Mouse (Mus musculus): ENCODE measurements around the gene Ube3a.
A peak's percentile ranks its signal among the peaks of the same experiment; 100 is the strongest.

Gene Ube3a

GRCm38 (mm10) chr7:59228045-59228865, at the start of gene Ube3a:
Gene Ube3a, plus strand, starts transcription at chr7:59228750.
- peak; percentile 95 for DNase-seq (ENCODE audit: low spot score)

GRCm38 (mm10) chr7:59192831-59193230, 35.7 kb upstream of the Ube3a start:
- no peak for DNase-seq (ENCODE audit: low spot score)

- DNase-seq (ENCODE audit: low spot score): no peak
Observed at GRCm38 (mm10) chr7:59214911-59215310, 13.6 kb upstream of the Ube3a start.

GRCm38 (mm10) chr7:59221244-59221643, 7.3 kb upstream of the Ube3a start:
- no peak for DNase-seq (ENCODE audit: low spot score)

GRCm38 (mm10) chr7:59228866-59229182, 274 bp downstream of the Ube3a start:
- no peak for DNase-seq (ENCODE audit: low spot score)

- DNase-seq (ENCODE audit: low spot score): no peak
Observed at GRCm38 (mm10) chr7:59229183-59229911, 797 bp downstream of the Ube3a start.

- DNase-seq (ENCODE audit: low spot score): no peak
Observed at GRCm38 (mm10) chr7:59230304-59230703, 1.8 kb downstream of the Ube3a start.

GRCm38 (mm10) chr7:59230768-59231167, 2.2 kb downstream of the Ube3a start:
- DNase-seq (ENCODE audit: low spot score): no peak

GRCm38 (mm10) chr7:59231960-59232359, 3.4 kb downstream of the Ube3a start:
- no peak for DNase-seq (ENCODE audit: low spot score)

- no peak for DNase-seq (ENCODE audit: low spot score)
Observed at GRCm38 (mm10) chr7:59234773-59235401, 6.3 kb downstream of the Ube3a start.

- DNase-seq (ENCODE audit: low spot score): no peak
Observed at GRCm38 (mm10) chr7:59243257-59243656, 14.7 kb downstream of the Ube3a start.

GRCm38 (mm10) chr7:59245541-59245940, 17.0 kb downstream of the Ube3a start:
- DNase-seq (ENCODE audit: low spot score): no peak

GRCm38 (mm10) chr7:59253373-59253772, 24.8 kb downstream of the Ube3a start:
- no peak for DNase-seq (ENCODE audit: low spot score)

- DNase-seq (ENCODE audit: low spot score): no peak
Observed at GRCm38 (mm10) chr7:59265538-59265937, 37.0 kb downstream of the Ube3a start.

GRCm38 (mm10) chr7:59271775-59272174, 43.2 kb downstream of the Ube3a start:
- DNase-seq (ENCODE audit: low spot score): no peak

GRCm38 (mm10) chr7:59312576-59312975, 84.0 kb downstream of the Ube3a start:
- no peak for DNase-seq (ENCODE audit: low spot score)

- no peak for DNase-seq (ENCODE audit: low spot score)
Observed at GRCm38 (mm10) chr7:59322759-59323158, 94.2 kb downstream of the Ube3a start.
